Mouse (Mus musculus) C2C12 (cell line): ENCODE results near the gene Shb.

Experiments used
- CEBPB ChIP-seq: IDR thresholded peaks from one replicate; pipeline ENCODE4 v1.6.1; 2011; ENCODE audit warnings: low read depth, mild to moderate bottlenecking, control low read depth, moderate library complexity
- CTCF ChIP-seq: IDR thresholded peaks from one replicate; pipeline ENCODE4 v1.5.1; 2011; ENCODE audit not compliant: control insufficient read depth, insufficient read depth, insufficient read length
- MAX ChIP-seq: IDR thresholded peaks from one replicate; pipeline ENCODE4 v1.6.1; 2011; ENCODE audit warnings: mild to moderate bottlenecking, control low read depth
- MYOD1 ChIP-seq: IDR thresholded peaks from one replicate; pipeline ENCODE4 v1.6.1; 2011; ENCODE audit warnings: low read depth; ENCODE audit not compliant: control insufficient read depth, insufficient read length
- MYOG ChIP-seq: IDR thresholded peaks from one replicate; pipeline ENCODE4 v1.6.1; 2011; ENCODE audit not compliant: control insufficient read depth, insufficient read length; ENCODE audit errors: extremely low read depth
- USF1 ChIP-seq: IDR thresholded peaks from one replicate; pipeline ENCODE4 v1.6.1; 2011; ENCODE audit warnings: low read depth, mild to moderate bottlenecking, control low read depth, moderate library complexity

DNA sequence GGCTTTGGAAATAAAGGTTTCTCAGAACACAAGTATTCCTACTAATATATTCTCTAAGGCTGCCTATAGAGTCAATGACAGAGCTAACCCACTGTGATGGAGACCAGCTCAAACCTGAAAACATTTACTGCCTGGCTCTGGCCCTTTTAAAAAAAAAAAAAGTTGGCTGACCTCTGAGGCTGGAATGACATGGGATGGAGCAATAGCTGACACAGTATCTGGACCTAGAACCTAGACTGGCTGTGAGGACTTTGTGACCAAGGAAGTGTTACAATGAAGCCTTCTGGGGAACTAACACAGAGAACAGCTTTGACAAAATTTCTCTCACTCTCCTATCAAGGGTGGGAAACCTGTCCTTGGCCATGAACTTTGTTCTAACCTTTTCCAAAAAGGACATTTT, 9.3 kb downstream of the Shb start:
- TF ChIP-seq CTCF (no peak), USF1 (no peak), MYOG (no peak), CEBPB (no peak), MAX (no peak), MYOD1 (no peak)
